Comparison of ENCODE assay signal across 8 mouse cellular contexts in the genomic region with DNA sequence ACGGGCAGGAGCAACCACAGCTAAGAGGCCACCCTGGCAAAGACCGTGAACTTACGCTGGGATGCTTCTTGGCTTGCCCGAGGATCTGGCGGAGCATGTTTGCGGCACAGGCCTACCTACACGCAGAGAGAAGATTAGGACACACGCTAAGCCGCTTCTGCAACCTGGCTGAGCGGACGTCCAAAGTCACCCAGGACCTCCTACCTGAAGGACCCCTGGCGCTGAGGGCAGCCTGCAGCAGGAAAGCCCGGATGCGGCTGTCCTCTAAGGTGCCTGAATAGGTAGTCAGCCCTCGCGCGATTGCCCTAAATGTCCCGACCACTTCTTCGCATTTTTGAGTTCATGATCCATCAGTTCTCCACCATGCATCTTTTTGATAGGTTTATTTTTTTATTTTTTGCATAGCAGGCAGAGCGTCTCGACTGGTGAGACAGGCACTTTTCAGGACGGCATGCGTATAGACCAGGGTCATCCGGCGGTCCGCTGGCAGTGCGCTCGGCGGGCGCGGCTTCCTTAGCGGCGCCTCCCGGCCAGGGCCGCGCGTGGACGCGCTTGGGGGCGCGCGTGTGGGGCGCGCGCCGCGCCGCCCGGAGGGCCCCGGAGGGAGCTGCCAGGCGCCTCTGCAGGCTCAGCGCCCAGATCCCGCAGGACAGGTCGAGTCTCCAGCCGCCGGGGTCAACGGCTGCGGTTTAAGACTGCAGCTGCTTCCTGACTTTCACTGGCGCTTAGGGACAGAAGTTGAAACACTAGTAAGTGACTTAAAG. TPM values are rescaled to one million over a fixed set of nuclear protein-coding genes. Genes with fewer than 3 reads are reported as not detected.
DNase-seq lines count a peak whose midpoint lies in the region; ATAC-seq and TF ChIP-seq lines count a peak whose summit lies in the region.

Gene Ndufa4 (minus strand): TSS at position 229 of the 764 bp plus-strand sequence.
Gene Phf14 (plus strand): TSS at position 541 of the 764 bp plus-strand sequence.

- H3K27ac ChIP-seq in forebrain, embryonic 10.5 days: peak within 1 kb of the TSS; percentile 94
- H3K27ac ChIP-seq in heart, embryonic 15.5 days: peak within 1 kb of the TSS; percentile 93
- H3K27ac ChIP-seq in liver, embryonic 14.5 days: peak within 1 kb of the TSS; percentile 83
- H3K27ac ChIP-seq in neural tube, embryonic 11.5 days (ENCODE audit: low read depth, low read length): no peak within 1 kb of the TSS
- peak within 1 kb of the TSS; percentile 92 for H3K27ac ChIP-seq in stomach, postnatal 0 days (replicated peaks)

- no peaks in the 10 kb centered on the region for H3K9me3 ChIP-seq in forebrain, embryonic 10.5 days
- no peaks in the 10 kb centered on the region for H3K9me3 ChIP-seq in heart, embryonic 15.5 days (replicated peaks)
- H3K9me3 ChIP-seq in liver, embryonic 14.5 days (ENCODE audit: control insufficient read depth, low read length): no peaks in the 10 kb centered on the region
- no peaks in the 10 kb centered on the region for H3K9me3 ChIP-seq in neural tube, embryonic 11.5 days (ENCODE audit: control insufficient read depth, low read length)
- H3K9me3 ChIP-seq in stomach, postnatal 0 days (ENCODE audit: control insufficient read depth, low read length): no peaks in the 10 kb centered on the region

- under 1% methylated on average over 59 of the region's 59 CpGs for WGBS in forebrain, embryonic 10.5 days
- under 1% methylated on average over 59 of the region's 59 CpGs for WGBS in heart, embryonic 15.5 days
- WGBS in liver, embryonic 14.5 days (ENCODE audit: insufficient replicate concordance): under 1% methylated on average over 59 of the region's 59 CpGs
- under 1% methylated on average over 59 of the region's 59 CpGs for WGBS in neural tube, embryonic 11.5 days
- under 1% methylated on average over 56 of the region's 59 CpGs for WGBS in stomach, postnatal 0 days

- peak; percentile 82 for TF ChIP-seq EP300 in liver, embryonic 14.5 days (IDR thresholded peaks at IDR 0.05; ENCODE audit: low read depth)
- peak; percentile 95 for TF ChIP-seq EP300 in stomach, postnatal 0 days (optimal IDR thresholded peaks at IDR 0.05)

- peak; percentile 96 for ATAC-seq in heart, embryonic 15.5 days (replicated peaks; ENCODE audit: insufficient number of reproducible peaks, insufficient read depth, low FRiP score, low read depth)
- ATAC-seq in liver, embryonic 14.5 days (ENCODE audit: insufficient read depth): peak; percentile 98
- ATAC-seq in neural tube, embryonic 11.5 days (ENCODE audit: insufficient read depth, low FRiP score, low TSS enrichment): peak; percentile 97
- peak; percentile 99 for ATAC-seq in stomach, postnatal 0 days (ENCODE audit: low FRiP score, low TSS enrichment)

- H3K4me3 ChIP-seq in forebrain, embryonic 10.5 days: peak within 1 kb of the TSS; percentile 90
- H3K4me3 ChIP-seq in heart, embryonic 15.5 days: peak within 1 kb of the TSS; percentile 95
- H3K4me3 ChIP-seq in liver, embryonic 14.5 days (ENCODE audit: insufficient read depth in 1 of 2, low read depth in 2 of 2, low read length in 2 of 2): peak within 1 kb of the TSS; percentile 87 to 97
- H3K4me3 ChIP-seq in neural tube, embryonic 11.5 days (ENCODE audit: low read depth, low read length): peak within 1 kb of the TSS; percentile 70
- peak within 1 kb of the TSS; percentile 79 for H3K4me3 ChIP-seq in stomach, postnatal 0 days (ENCODE audit: low read depth, low read length)

- H3K4me2 ChIP-seq in heart, embryonic 15.5 days: peak within 1 kb of the TSS; percentile 75
- peak within 1 kb of the TSS; percentile 84 for H3K4me2 ChIP-seq in liver, embryonic 14.5 days (ENCODE audit: low read depth)
- peak within 1 kb of the TSS; percentile 72 for H3K4me2 ChIP-seq in neural tube, embryonic 11.5 days (ENCODE audit: low read depth)
- peak within 1 kb of the TSS; percentile 70 for H3K4me2 ChIP-seq in stomach, postnatal 0 days (replicated peaks; ENCODE audit: low read depth)

- peak; percentile 81 to 85 for DNase-seq in CD8-positive naive resting alpha-beta T cell, adult 2 months (ENCODE audit: low read depth in 2 of 2, low spot score in 2 of 2)
- DNase-seq in c-Kit-positive CD71-negative TER-119-negative erythroid progenitor cells, embryonic 14.5 days (ENCODE audit: low read depth): peak; percentile 74
- peak; percentile 87 for DNase-seq in forebrain, embryonic 10.5 days (ENCODE audit: extremely low spot score, low spot score)
- DNase-seq in kidney, postnatal 25 days: peak; percentile 94 to 97
- peak; percentile 81 to 83 (median 82) for DNase-seq in liver, embryonic 14.5 days (ENCODE audit: low read depth in 3 of 3, low spot score in 3 of 3)
- DNase-seq in neural tube, embryonic 11.5 days (ENCODE audit: low spot score): peak; percentile 91
- DNase-seq in stomach, postnatal 0 days (ENCODE audit: low spot score): peak; percentile 93

- no peaks in the 10 kb centered on the region for H3K27me3 ChIP-seq in forebrain, embryonic 10.5 days (ENCODE audit: poor library complexity, severe bottlenecking)
- no peaks in the 10 kb centered on the region for H3K27me3 ChIP-seq in heart, embryonic 15.5 days
- H3K27me3 ChIP-seq in liver, embryonic 14.5 days (ENCODE audit: control insufficient read depth, insufficient read depth, low read length): no peaks in the 10 kb centered on the region
- H3K27me3 ChIP-seq in neural tube, embryonic 11.5 days (ENCODE audit: control insufficient read depth, insufficient read depth, low read length): no peaks in the 10 kb centered on the region
- no peaks in the 10 kb centered on the region for H3K27me3 ChIP-seq in stomach, postnatal 0 days (ENCODE audit: control insufficient read depth, insufficient read depth, low read length)

- H3K9ac ChIP-seq in heart, embryonic 15.5 days: peak within 1 kb of the TSS; percentile 92
- H3K9ac ChIP-seq in liver, embryonic 14.5 days (replicated peaks): peak within 1 kb of the TSS; percentile 93
- H3K9ac ChIP-seq in neural tube, embryonic 11.5 days (ENCODE audit: low read length): peak within 1 kb of the TSS; percentile 83
- H3K9ac ChIP-seq in stomach, postnatal 0 days (ENCODE audit: low read length): peak within 1 kb of the TSS; percentile 95

- peaks cover 35% of the 10 kb centered on the region for H3K36me3 ChIP-seq in forebrain, embryonic 10.5 days (replicated peaks)
- peaks cover 20% of the 10 kb centered on the region for H3K36me3 ChIP-seq in heart, embryonic 15.5 days
- no peaks in the 10 kb centered on the region; the same call in none of the 2 replicates for H3K36me3 ChIP-seq in liver, embryonic 14.5 days (replicated peaks; ENCODE audit: control insufficient read depth, insufficient read depth, low read depth)
- H3K36me3 ChIP-seq in neural tube, embryonic 11.5 days (ENCODE audit: control insufficient read depth, insufficient read depth, low read length): no peaks in the 10 kb centered on the region
- no peaks in the 10 kb centered on the region; the same call in 1 of the 2 replicates for H3K36me3 ChIP-seq in stomach, postnatal 0 days (ENCODE audit: control insufficient read depth, insufficient read depth, low read length)

- TF ChIP-seq CTCF in liver, embryonic 14.5 days (IDR thresholded peaks at IDR 0.05; ENCODE audit: low read depth): no peak; the same call in 1 of the 2 replicates
- TF ChIP-seq CTCF in stomach, postnatal 0 days (IDR thresholded peaks at IDR 0.05; ENCODE audit: low read depth): no peak; the same call in 1 of the 2 replicates

- H3K4me1 ChIP-seq in forebrain, embryonic 10.5 days: peaks cover 23% of the 10 kb centered on the region
- H3K4me1 ChIP-seq in heart, embryonic 15.5 days (replicated peaks): peaks cover 17% of the 10 kb centered on the region
- H3K4me1 ChIP-seq in liver, embryonic 14.5 days (replicated peaks; ENCODE audit: control insufficient read depth in 2 of 2, insufficient read depth in 2 of 2, low read length in 1 of 2): peaks cover 6 to 11% of the 10 kb centered on the region in 2 experiments; a peak in 3 of 4 replicates
- H3K4me1 ChIP-seq in neural tube, embryonic 11.5 days (ENCODE audit: control insufficient read depth, insufficient read depth, low read length): peaks cover 5% of the 10 kb centered on the region; the same call in 1 of the 2 replicates
- no peaks in the 10 kb centered on the region; the same call in 1 of the 2 replicates for H3K4me1 ChIP-seq in stomach, postnatal 0 days (replicated peaks; ENCODE audit: control insufficient read depth, insufficient read depth)

RNA-seq across cellular contexts. Expression of gene Ndufa4, which starts in this region (rescaled TPM):
- 766 and 805 TPM in 2 replicates for polyA plus RNA-seq in forebrain, embryonic 10.5 days (2016; fragmentation: Nextera tagmentation; extraction: Ambion mirVana)
- 1,340 and 1,764 TPM in 2 replicates for polyA plus RNA-seq in heart, embryonic 15.5 days (2015; fragmentation: Nextera tagmentation; extraction: Ambion mirVana)
- polyA plus RNA-seq in liver, embryonic 14.5 days (2012; rRNA removed): 329 and 342 TPM in 2 replicates
- polyA plus RNA-seq in liver, embryonic 14.5 days (2014; fragmentation: Nextera tagmentation; extraction: Ambion mirVana): 689 and 747 TPM in 2 replicates
- polyA plus RNA-seq in neural tube, embryonic 11.5 days (2014; fragmentation: Nextera tagmentation; extraction: Ambion mirVana): 844 and 850 TPM in 2 replicates
- 1,446 and 1,474 TPM in 2 replicates for polyA plus RNA-seq in stomach, postnatal 0 days (2015; fragmentation: Nextera tagmentation; extraction: Ambion mirVana)

RNA-seq across cellular contexts. Expression of gene Phf14, which starts in this region (rescaled TPM):
- 76.7 and 78.8 TPM in 2 replicates for polyA plus RNA-seq in forebrain, embryonic 10.5 days (2016; fragmentation: Nextera tagmentation; extraction: Ambion mirVana)
- polyA plus RNA-seq in heart, embryonic 15.5 days (2015; fragmentation: Nextera tagmentation; extraction: Ambion mirVana): 35.2 and 39.1 TPM in 2 replicates
- polyA plus RNA-seq in liver, embryonic 14.5 days (2012; rRNA removed): 5.0 and 9.3 TPM in 2 replicates
- 19.5 and 22.3 TPM in 2 replicates for polyA plus RNA-seq in liver, embryonic 14.5 days (2014; fragmentation: Nextera tagmentation; extraction: Ambion mirVana)
- polyA plus RNA-seq in neural tube, embryonic 11.5 days (2014; fragmentation: Nextera tagmentation; extraction: Ambion mirVana): 83.8 and 84.9 TPM in 2 replicates
- 55.6 and 58.7 TPM in 2 replicates for polyA plus RNA-seq in stomach, postnatal 0 days (2015; fragmentation: Nextera tagmentation; extraction: Ambion mirVana)
